Mouse (Mus musculus) hindbrain, postnatal 0 days (tissue): ENCODE data around the gene Lrrc38. TPM values are rescaled to one million over a fixed set of nuclear protein-coding genes. Genes with fewer than 3 reads are reported as not detected.

Source experiments
- ATAC-seq: fragments of 200-750 bp; cut with Nextera tagmentation; 2 replicates; pipeline ENCODE4 v1.8.0; 2017; ENCODE audit warnings: mild to moderate bottlenecking, moderate TSS enrichment, moderate library complexity
- DNase-seq: peaks from one replicate; pipeline ENCODE4 v3.0.0-alpha.2; 2015; ENCODE audit warnings: low spot score
- H3K27ac ChIP-seq: fragments of 300-500 bp; sonication (generic); 2 replicates; pipeline ENCODE4 v1.5.1; 2014; ENCODE audit warnings: mild to moderate bottlenecking
- H3K27me3 ChIP-seq: fragments of 300-500 bp; sonication (generic); 2 replicates; pipeline ENCODE4 v1.6.1; 2014; ENCODE audit warnings: low read length, mixed read lengths; ENCODE audit not compliant: insufficient read depth
- H3K36me3 ChIP-seq: fragments of 300-500 bp; sonication (generic); 2 replicates; pipeline ENCODE4 v1.6.1; 2014; ENCODE audit warnings: low read length, mixed read lengths; ENCODE audit not compliant: insufficient read depth
- H3K4me1 ChIP-seq: fragments of 300-500 bp; sonication (generic); 2 replicates; pipeline ENCODE4 v1.6.1; 2014; ENCODE audit warnings: antibody characterized with exemption, low read length, mixed read lengths; ENCODE audit not compliant: insufficient read depth
- H3K4me2 ChIP-seq: fragments of 300-500 bp; sonication (generic); 2 replicates; pipeline ENCODE4 v1.6.1; 2014; ENCODE audit warnings: low read depth, mild to moderate bottlenecking, low read length, moderate library complexity, mixed read lengths
- H3K4me3 ChIP-seq: fragments of 300-500 bp; sonication (generic); 2 replicates; pipeline ENCODE4 v1.5.1; 2014; ENCODE audit warnings: low read length
- H3K9ac ChIP-seq: fragments of 300-500 bp; sonication (generic); replicated peaks from 2 replicates; pipeline ENCODE4 v1.6.1; 2014; ENCODE audit warnings: mild to moderate bottlenecking, low read length, moderate library complexity, mixed read lengths
- H3K9me3 ChIP-seq: fragments of 300-500 bp; sonication (generic); 2 replicates; pipeline ENCODE4 v1.6.1; 2016; ENCODE audit warnings: low read length, mixed read lengths
- CTCF ChIP-seq: IDR thresholded peaks from 2 replicates; pipeline ENCODE4 v1.5.1; 2016; ENCODE audit warnings: antibody characterized with exemption, control low read depth, low read depth
- WGBS: fragments of 180-500 bp; shearing (Covaris S2); extraction: QIAGEN DNeasy Blood & Tissue Kit; methylation state at CpG from one replicate; pipeline ENCODE4 v1.1.7; 2014; 5-methylcytosine and 5-hydroxymethylcytosine counted together
- polyA plus RNA-seq: library from polyadenylated mRNA; unstranded; fragments of >200 nt; fragmentation: Nextera tagmentation; extraction: Ambion mirVana; gene quantifications from 2 replicates; pipeline ENCODE4 v1.2.1, GENCODE M21; 2015
- total RNA-seq: library from RNA; depleted of rRNA; stranded (reverse); fragments of >200 nt; gene quantifications from 2 replicates; pipeline ENCODE4 v1.2.3, GENCODE M21; 2014

Gene Lrrc38
- total and polyA plus RNA-seq, 2 experiments from 2014 or later = 0.63 to 0.84 TPM

DNA sequence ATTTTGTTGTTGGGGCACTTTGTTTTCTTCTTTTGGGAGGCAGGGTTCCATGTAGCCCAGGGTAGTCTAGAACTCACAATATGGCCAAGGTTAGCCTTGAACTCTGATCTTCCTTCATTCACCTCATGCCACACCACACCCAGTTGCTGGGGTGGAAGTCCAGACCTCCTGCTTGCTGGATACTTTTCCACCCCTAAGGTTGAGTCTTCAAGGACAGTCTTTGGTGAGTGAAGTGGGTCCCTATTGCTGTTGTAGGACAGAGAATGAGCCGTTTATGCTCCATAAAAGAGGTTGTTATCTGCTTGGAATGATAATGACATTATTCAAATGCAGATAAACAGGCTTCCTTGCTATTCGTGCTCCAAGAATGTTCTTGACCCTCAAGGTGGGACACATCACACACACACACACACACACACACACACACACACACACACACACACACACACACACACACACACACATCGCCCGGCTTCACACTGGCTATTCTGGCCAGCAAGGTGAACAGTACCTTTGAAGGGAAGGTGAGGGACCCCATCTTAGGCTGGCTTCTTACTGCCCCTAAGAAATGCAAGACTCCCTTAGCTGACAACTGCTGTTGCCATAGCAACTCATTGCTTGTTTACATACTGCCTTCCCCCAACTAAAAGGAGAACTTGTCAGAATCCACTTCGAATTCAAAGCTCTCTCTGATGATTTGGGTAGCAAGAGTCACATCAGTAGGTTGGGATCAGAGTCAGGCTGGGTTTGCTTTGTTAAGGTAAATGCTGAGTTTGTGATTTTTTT, 43.4 kb upstream of the Lrrc38 start:
- Histone ChIP-seq H3K27ac (no peak overlapping the region), H3K4me2 (no peak overlapping the region), H3K27me3 (no peaks in the 10 kb centered on the region), H3K4me1 (no peaks in the 10 kb centered on the region), H3K9ac (no peak overlapping the region), H3K4me3 (no peak overlapping the region), H3K36me3 (no peaks in the 10 kb centered on the region), H3K9me3 (no peaks in the 10 kb centered on the region)
- no peak for ATAC-seq
- TF ChIP-seq CTCF = no peak
- peak; percentile 47 for DNase-seq
- 59% methylated on average over 5 of the region's 5 CpGs for WGBS

DNA sequence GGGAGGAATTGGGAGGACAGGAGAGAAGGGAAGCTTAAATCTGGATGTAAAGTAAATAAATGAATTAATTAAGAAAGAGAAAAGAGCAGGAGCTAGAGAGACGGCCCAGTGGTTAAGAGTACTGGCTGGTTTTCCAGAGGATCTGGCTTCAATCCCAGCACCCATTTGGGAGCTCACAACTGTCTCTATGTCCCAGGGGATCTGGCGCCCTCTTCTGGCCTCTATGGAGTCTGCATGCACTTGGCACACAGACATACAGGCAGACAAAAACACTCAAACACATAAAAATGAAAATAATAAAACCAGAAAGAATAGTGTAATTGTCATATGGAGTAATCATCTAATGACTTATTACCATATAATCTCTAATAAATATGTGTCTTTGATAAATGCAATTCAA, 38.2 kb upstream of the Lrrc38 start:
- 28% methylated on average over 2 of the region's 2 CpGs for WGBS
- no peaks in the 10 kb centered on the region for H3K36me3 ChIP-seq
- no peak overlapping the region for H3K27ac ChIP-seq
- H3K9me3 ChIP-seq = no peaks in the 10 kb centered on the region
- H3K27me3 ChIP-seq = no peaks in the 10 kb centered on the region
- no peak overlapping the region for H3K4me2 ChIP-seq
- H3K9ac ChIP-seq = no peak overlapping the region
- no peak for ATAC-seq
- no peak overlapping the region for H3K4me3 ChIP-seq
- DNase-seq = peak; percentile 51
- TF ChIP-seq CTCF = peak; percentile 58
- no peaks in the 10 kb centered on the region for H3K4me1 ChIP-seq

DNA sequence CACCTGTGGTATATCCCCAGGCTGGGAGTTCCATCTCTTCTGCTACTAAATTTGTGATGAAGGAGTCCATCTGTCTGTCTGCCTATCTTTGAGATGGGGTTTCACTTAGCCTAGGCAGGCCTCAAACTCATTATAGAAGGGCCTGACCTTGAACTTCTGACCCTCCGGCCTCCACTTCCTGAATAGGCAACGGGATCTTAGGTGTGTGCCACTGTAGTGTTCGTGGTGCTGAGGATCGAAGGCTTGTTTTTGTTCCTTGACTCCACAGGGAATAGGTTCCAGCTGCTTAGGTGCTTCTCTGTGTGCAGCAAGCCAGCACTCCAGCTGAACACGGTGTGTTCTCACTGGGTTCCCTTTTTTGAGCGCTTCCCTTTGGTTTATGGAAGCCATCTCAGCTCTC, 36.3 kb upstream of the Lrrc38 start:
- no peak overlapping the region for H3K9ac ChIP-seq
- 85% methylated on average over 6 of the region's 6 CpGs for WGBS
- H3K27me3 ChIP-seq = no peaks in the 10 kb centered on the region
- no peaks in the 10 kb centered on the region for H3K36me3 ChIP-seq
- no peak for ATAC-seq
- H3K4me2 ChIP-seq = no peak overlapping the region
- no peak for TF ChIP-seq CTCF
- H3K4me3 ChIP-seq = no peak overlapping the region
- H3K4me1 ChIP-seq = no peaks in the 10 kb centered on the region
- no peaks in the 10 kb centered on the region for H3K9me3 ChIP-seq
- H3K27ac ChIP-seq = no peak overlapping the region
- DNase-seq = no peak

GRCm38 (mm10) chr4:143324176-143324924, 25.2 kb upstream of the Lrrc38 start:
- no peak overlapping the region for H3K9ac ChIP-seq
- no peaks in the 10 kb centered on the region; the same call in 1 of the 2 replicates for H3K4me1 ChIP-seq
- 19% methylated on average over 8 of the region's 11 CpGs for WGBS
- H3K9me3 ChIP-seq = no peaks in the 10 kb centered on the region
- no peak overlapping the region for H3K27ac ChIP-seq
- TF ChIP-seq CTCF = no peak
- ATAC-seq (no peak), DNase-seq (no peak)
- H3K4me3 ChIP-seq = no peak overlapping the region
- H3K27me3 ChIP-seq = no peaks in the 10 kb centered on the region
- H3K36me3 ChIP-seq = no peaks in the 10 kb centered on the region
- H3K4me2 ChIP-seq = no peak overlapping the region; the same call in 1 of the 2 replicates

- Histone ChIP-seq H3K9ac (no peak overlapping the region; the same call in 1 of the 2 replicates), H3K27ac (no peak overlapping the region), H3K4me1 (no peaks in the 10 kb centered on the region; the same call in 1 of the 2 replicates), H3K4me2 (peak overlapping the region; percentile 63), H3K4me3 (peak overlapping the region; percentile 20), H3K36me3 (no peaks in the 10 kb centered on the region), H3K9me3 (no peaks in the 10 kb centered on the region), H3K27me3 (no peaks in the 10 kb centered on the region)
- peak; percentile 46; the same call in 1 of the 2 replicates for ATAC-seq
- peak; percentile 42 for DNase-seq
- 15% methylated on average over 15 of the region's 15 CpGs for WGBS
- TF ChIP-seq CTCF = no peak
These were observed 24.5 kb upstream of the Lrrc38 start for GRCm38 (mm10) chr4:143324925-143325624.

DNA sequence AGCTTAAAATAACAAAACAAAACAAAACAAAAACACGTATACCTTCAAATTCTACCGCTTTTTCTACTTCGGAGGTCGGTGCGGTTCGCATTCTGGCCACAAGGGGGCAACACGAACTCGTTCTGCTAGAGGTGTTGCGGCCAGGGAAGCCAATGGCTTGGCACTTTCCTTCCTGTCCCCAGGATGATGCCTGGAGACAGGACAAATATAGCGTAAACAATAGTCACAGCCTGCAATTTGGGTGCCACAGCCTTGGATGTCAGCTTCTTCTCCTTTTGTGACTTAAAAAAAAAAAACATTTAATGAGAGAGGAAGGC, 24.0 kb upstream of the Lrrc38 start:
- Histone ChIP-seq H3K4me2 (peak overlapping the region; percentile 63), H3K27me3 (no peaks in the 10 kb centered on the region), H3K9me3 (no peaks in the 10 kb centered on the region), H3K4me3 (peak overlapping the region; percentile 20; the same call in 1 of the 2 replicates), H3K9ac (no peak overlapping the region; the same call in 1 of the 2 replicates), H3K27ac (no peak overlapping the region), H3K4me1 (no peaks in the 10 kb centered on the region; the same call in 1 of the 2 replicates), H3K36me3 (no peaks in the 10 kb centered on the region)
- ATAC-seq (peak; percentile 65; the same call in 1 of the 2 replicates), DNase-seq (peak; percentile 91)
- TF ChIP-seq CTCF = peak; percentile 95
- WGBS = under 1% methylated on average over 10 of the region's 10 CpGs
